Mouse (Mus musculus) heart, postnatal 0 days (tissue): ENCODE measurements around the gene Pak7.

ENCODE experiments used
- CTCF ChIP-seq: IDR thresholded peaks from 2 replicates; pipeline ENCODE4 v1.5.1; 2016; ENCODE audit warnings: antibody characterized with exemption, control low read depth, low read depth
- EP300 ChIP-seq: IDR thresholded peaks from 2 replicates; pipeline ENCODE4 v1.6.1; 2016; ENCODE audit warnings: antibody characterized with exemption, low read depth

- TF ChIP-seq CTCF: no peak
- no peak for TF ChIP-seq EP300
These were observed 269.8 kb downstream of the Pak7 start for GRCm38 (mm10) chr2:136118006-136118405.
